Mouse (Mus musculus) kidney, adult 2 months (tissue): ENCODE measurements around the gene Gak. TPM values are rescaled to one million over a fixed set of nuclear protein-coding genes. Genes with fewer than 3 reads are reported as not detected.

Source experiments
- DNase-seq: peaks from one replicate; pipeline ENCODE4 v3.0.0; 2021
- H3K27ac ChIP-seq: fragments of 200-500 bp; 2 replicates; pipeline ENCODE4 v1.5.1; 2012; ENCODE audit warnings: low read depth, low read length, control low read depth, inconsistent platforms; ENCODE audit not compliant: insufficient read depth
- H3K27me3 ChIP-seq: fragments of 200-500 bp; replicated peaks from 2 replicates; pipeline ENCODE4 v1.6.1; 2012; ENCODE audit warnings: mild to moderate bottlenecking, moderate library complexity, low read length, inconsistent platforms; ENCODE audit not compliant: control insufficient read depth, insufficient read depth
- H3K36me3 ChIP-seq: fragments of 200-500 bp; 2 replicates; pipeline ENCODE4 v1.6.1; 2012; ENCODE audit warnings: mild to moderate bottlenecking, moderate library complexity, low read length, inconsistent platforms; ENCODE audit not compliant: control insufficient read depth, insufficient read depth
- H3K4me1 ChIP-seq: fragments of 200-500 bp; 2 replicates; pipeline ENCODE4 v1.6.1; 2011; ENCODE audit warnings: low read length; ENCODE audit not compliant: control insufficient read depth, insufficient read depth
- H3K4me3 ChIP-seq: fragments of 200-500 bp; 2 replicates; pipeline ENCODE4 v1.5.1; 2011; ENCODE audit warnings: mild to moderate bottlenecking, low read depth, low read length, control low read depth; ENCODE audit not compliant: insufficient read depth
- CTCF ChIP-seq: fragments of 200-500 bp; conservative IDR thresholded peaks from 2 replicates; pipeline ENCODE4 v1.5.1; 2011; ENCODE audit warnings: low read depth, mild to moderate bottlenecking, control low read depth, low read length, moderate library complexity, mixed read lengths; ENCODE audit not compliant: insufficient read depth, insufficient read length
- POLR2A ChIP-seq: fragments of 200-500 bp; IDR thresholded peaks from one replicate; pipeline ENCODE4 v1.6.1; 2011; ENCODE audit warnings: low read depth, low read length, control low read depth
- whole genome bisulfite sequencing: fragments of 180-500 bp; shearing (Covaris S2); methylation state at CpG from one replicate; pipeline ENCODE4 v1.1.7; 2018; 5-methylcytosine and 5-hydroxymethylcytosine counted together
- polyA plus RNA-seq: library from polyadenylated mRNA; depleted of rRNA; stranded (reverse); fragments of >200 nt; gene quantifications from 2 replicates; pipeline ENCODE4 v1.2.3, GENCODE M21; 2012

The Gak gene
- polyA plus RNA-seq, 1 experiment = 80.5 TPM

GRCm38 (mm10) chr5:108655381-108655780 lies 25.8 kb upstream of the Gak start:
- no peak overlapping the region for H3K27ac ChIP-seq
- peaks cover 11% of the 10 kb centered on the region; the same call in 1 of the 2 replicates for H3K4me1 ChIP-seq
- TF ChIP-seq CTCF (no peak), POLR2A (no peak)
- no peak overlapping the region for H3K4me3 ChIP-seq
- 96% methylated on average over 9 of the region's 9 CpGs for WGBS
- peaks cover 3% of the 10 kb centered on the region for H3K36me3 ChIP-seq
- no peak for DNase-seq
- no peaks in the 10 kb centered on the region for H3K27me3 ChIP-seq

GRCm38 (mm10) chr5:108654444-108654990 lies 25.0 kb upstream of the Gak start:
- Histone ChIP-seq H3K4me3 (no peak overlapping the region), H3K27ac (no peak overlapping the region), H3K36me3 (peaks cover 3% of the 10 kb centered on the region), H3K27me3 (no peaks in the 10 kb centered on the region), H3K4me1 (peaks cover 11% of the 10 kb centered on the region; the same call in 1 of the 2 replicates)
- TF ChIP-seq CTCF = no peak
- no peak for TF ChIP-seq POLR2A
- peak; percentile 83 for DNase-seq
- WGBS = 68% methylated on average over 10 of the region's 10 CpGs

- 89% methylated on average over 6 of the region's 6 CpGs for WGBS
- no peak overlapping the region for H3K27ac ChIP-seq
- no peaks in the 10 kb centered on the region for H3K27me3 ChIP-seq
- peaks cover 5% of the 10 kb centered on the region; the same call in 1 of the 2 replicates for H3K4me1 ChIP-seq
- TF ChIP-seq POLR2A (no peak), CTCF (no peak)
- no peak overlapping the region for H3K4me3 ChIP-seq
- peaks cover 3% of the 10 kb centered on the region for H3K36me3 ChIP-seq
- DNase-seq = no peak
These were observed 23.8 kb upstream of the Gak start for GRCm38 (mm10) chr5:108653341-108653740.

GRCm38 (mm10) chr5:108651823-108652222 lies 22.3 kb upstream of the Gak start:
- peaks cover 5% of the 10 kb centered on the region; the same call in 1 of the 2 replicates for H3K4me1 ChIP-seq
- no peak overlapping the region for H3K4me3 ChIP-seq
- no peaks in the 10 kb centered on the region for H3K27me3 ChIP-seq
- TF ChIP-seq POLR2A = no peak
- TF ChIP-seq CTCF = peak; percentile 72
- 27% methylated on average over 1 of the region's 1 CpGs for WGBS
- H3K36me3 ChIP-seq = peaks cover 3% of the 10 kb centered on the region
- no peak overlapping the region for H3K27ac ChIP-seq
- peak; percentile 86 for DNase-seq

GRCm38 (mm10) chr5:108651136-108651720 lies 21.7 kb upstream of the Gak start:
- Histone ChIP-seq H3K36me3 (peaks cover 3% of the 10 kb centered on the region), H3K27me3 (no peaks in the 10 kb centered on the region), H3K4me3 (no peak overlapping the region), H3K27ac (no peak overlapping the region), H3K4me1 (peaks cover 5% of the 10 kb centered on the region; the same call in 1 of the 2 replicates)
- DNase-seq = no peak
- no peak for TF ChIP-seq CTCF
- TF ChIP-seq POLR2A = no peak
- 71% methylated on average over 5 of the region's 5 CpGs for WGBS

GRCm38 (mm10) chr5:108650341-108650740 lies 20.8 kb upstream of the Gak start:
- no peak for DNase-seq
- Histone ChIP-seq H3K4me3 (no peak overlapping the region), H3K4me1 (peaks cover 5% of the 10 kb centered on the region; the same call in 1 of the 2 replicates), H3K27me3 (no peaks in the 10 kb centered on the region), H3K27ac (no peak overlapping the region), H3K36me3 (peaks cover 3% of the 10 kb centered on the region)
- TF ChIP-seq CTCF (no peak), POLR2A (no peak)
- 93% methylated on average over 7 of the region's 7 CpGs for WGBS

- no peak for DNase-seq
- no peaks in the 10 kb centered on the region for H3K27me3 ChIP-seq
- no peaks in the 10 kb centered on the region for H3K4me1 ChIP-seq
- no peak overlapping the region for H3K4me3 ChIP-seq
- peaks cover 1% of the 10 kb centered on the region for H3K36me3 ChIP-seq
- TF ChIP-seq POLR2A = no peak
- TF ChIP-seq CTCF = no peak
- WGBS = 92% methylated on average over 11 of the region's 11 CpGs
- H3K27ac ChIP-seq = no peak overlapping the region
These were observed 19.5 kb upstream of the Gak start for GRCm38 (mm10) chr5:108648937-108649576.
